Mouse (Mus musculus): Measurements from ENCODE around the gene Nfic. TPM values are rescaled to one million over a fixed set of nuclear protein-coding genes. Genes with fewer than 3 reads are reported as not detected.

The Nfic gene
- polyA plus RNA-seq, 1 experiment from 2014 or later, result 19.7 TPM

GRCm38 (mm10) chr10:81495151-81495550, 39.7 kb upstream of the Nfic start:
- no peak for ATAC-seq (ENCODE audit: low FRiP score, low read depth)
- Histone ChIP-seq H3K27me3 (no peaks in the 10 kb centered on the region; the same call in 1 of the 2 replicates), H3K4me1 (peaks cover 20% of the 10 kb centered on the region), H3K9ac (replicated peaks) (peak overlapping the region; percentile 75), H3K9me3 (no peaks in the 10 kb centered on the region), H3K27ac (replicated peaks) (no peak overlapping the region), H3K4me2 (replicated peaks) (peak overlapping the region; percentile 89), H3K36me3 (peaks cover 33% of the 10 kb centered on the region), H3K4me3 (peak overlapping the region; percentile 73)
- WGBS, result 81% methylated on average over 6 of the region's 6 CpGs

GRCm38 (mm10) chr10:81494260-81495041, 39.0 kb upstream of the Nfic start:
- no peaks in the 10 kb centered on the region for H3K9me3 ChIP-seq
- no peak overlapping the region; the same call in 1 of the 2 replicates for H3K9ac ChIP-seq (replicated peaks)
- no peak overlapping the region for H3K27ac ChIP-seq (replicated peaks)
- peak overlapping the region; percentile 89 for H3K4me2 ChIP-seq (replicated peaks)
- H3K36me3 ChIP-seq, result peaks cover 40% of the 10 kb centered on the region
- 94% methylated on average over 11 of the region's 11 CpGs for WGBS
- peak overlapping the region; percentile 73 for H3K4me3 ChIP-seq
- no peak for ATAC-seq (ENCODE audit: low FRiP score, low read depth)
- peaks cover 20% of the 10 kb centered on the region for H3K4me1 ChIP-seq
- no peaks in the 10 kb centered on the region; the same call in 1 of the 2 replicates for H3K27me3 ChIP-seq

- no peak overlapping the region for H3K4me3 ChIP-seq
- peaks cover 20% of the 10 kb centered on the region for H3K4me1 ChIP-seq
- no peak overlapping the region for H3K4me2 ChIP-seq (replicated peaks)
- H3K27ac ChIP-seq (replicated peaks), result no peak overlapping the region
- no peak for ATAC-seq (ENCODE audit: low FRiP score, low read depth)
- peaks cover 47% of the 10 kb centered on the region for H3K36me3 ChIP-seq
- no peaks in the 10 kb centered on the region for H3K27me3 ChIP-seq
- no peaks in the 10 kb centered on the region for H3K9me3 ChIP-seq
- WGBS, result 81% methylated on average over 8 of the region's 8 CpGs
- no peak overlapping the region for H3K9ac ChIP-seq (replicated peaks)
These were observed 38.3 kb upstream of the Nfic start for GRCm38 (mm10) chr10:81493601-81494220.

GRCm38 (mm10) chr10:81492606-81493240, 37.3 kb upstream of the Nfic start:
- H3K4me3 ChIP-seq, result no peak overlapping the region
- no peaks in the 10 kb centered on the region for H3K9me3 ChIP-seq
- no peak overlapping the region for H3K9ac ChIP-seq (replicated peaks)
- H3K27me3 ChIP-seq, result no peaks in the 10 kb centered on the region
- ATAC-seq (ENCODE audit: low FRiP score, low read depth), result no peak
- no peak overlapping the region for H3K27ac ChIP-seq (replicated peaks)
- H3K36me3 ChIP-seq, result peaks cover 57% of the 10 kb centered on the region
- peaks cover 20% of the 10 kb centered on the region for H3K4me1 ChIP-seq
- 87% methylated on average over 11 of the region's 11 CpGs for WGBS
- no peak overlapping the region for H3K4me2 ChIP-seq (replicated peaks)

- Histone ChIP-seq H3K27me3 (no peaks in the 10 kb centered on the region), H3K9me3 (no peaks in the 10 kb centered on the region), H3K9ac (replicated peaks) (no peak overlapping the region), H3K27ac (replicated peaks) (no peak overlapping the region), H3K4me2 (replicated peaks) (no peak overlapping the region), H3K36me3 (peaks cover 73% of the 10 kb centered on the region), H3K4me3 (no peak overlapping the region), H3K4me1 (peaks cover 15% of the 10 kb centered on the region)
- WGBS, result 92% methylated on average over 9 of the region's 9 CpGs
- no peak for ATAC-seq (ENCODE audit: low FRiP score, low read depth)
These were observed 35.6 kb upstream of the Nfic start for GRCm38 (mm10) chr10:81491018-81491417.

- 91% methylated on average over 14 of the region's 14 CpGs for WGBS
- Histone ChIP-seq H3K9ac (replicated peaks) (no peak overlapping the region), H3K4me2 (replicated peaks) (no peak overlapping the region), H3K9me3 (no peaks in the 10 kb centered on the region), H3K4me1 (peaks cover 10% of the 10 kb centered on the region), H3K27ac (replicated peaks) (no peak overlapping the region), H3K27me3 (no peaks in the 10 kb centered on the region), H3K36me3 (peaks cover 73% of the 10 kb centered on the region), H3K4me3 (no peak overlapping the region)
- no peak for ATAC-seq (ENCODE audit: low FRiP score, low read depth)
These were observed 34.5 kb upstream of the Nfic start for GRCm38 (mm10) chr10:81489941-81490340.

- peaks cover 11% of the 10 kb centered on the region for H3K4me1 ChIP-seq
- no peak overlapping the region for H3K4me2 ChIP-seq (replicated peaks)
- no peak overlapping the region for H3K9ac ChIP-seq (replicated peaks)
- WGBS, result 89% methylated on average over 11 of the region's 11 CpGs
- no peaks in the 10 kb centered on the region for H3K27me3 ChIP-seq
- H3K9me3 ChIP-seq, result no peaks in the 10 kb centered on the region
- no peak overlapping the region for H3K4me3 ChIP-seq
- ATAC-seq (ENCODE audit: low FRiP score, low read depth), result no peak
- H3K27ac ChIP-seq (replicated peaks), result no peak overlapping the region
- H3K36me3 ChIP-seq, result peaks cover 69% of the 10 kb centered on the region
These were observed 32.6 kb upstream of the Nfic start for GRCm38 (mm10) chr10:81488081-81488480.

- H3K27me3 ChIP-seq, result peaks cover 14% of the 10 kb centered on the region
- H3K9ac ChIP-seq (replicated peaks), result no peak overlapping the region
- H3K4me1 ChIP-seq, result peaks cover 23% of the 10 kb centered on the region
- no peak overlapping the region for H3K4me3 ChIP-seq
- H3K9me3 ChIP-seq, result no peaks in the 10 kb centered on the region
- H3K27ac ChIP-seq (replicated peaks), result no peak overlapping the region
- 80% methylated on average over 10 of the region's 10 CpGs for WGBS
- H3K4me2 ChIP-seq (replicated peaks), result no peak overlapping the region
- ATAC-seq (ENCODE audit: low FRiP score, low read depth), result no peak
- peaks cover 54% of the 10 kb centered on the region for H3K36me3 ChIP-seq
These were observed 31.1 kb upstream of the Nfic start for GRCm38 (mm10) chr10:81486496-81486895.

GRCm38 (mm10) chr10:81485479-81486018, 30.1 kb upstream of the Nfic start:
- peaks cover 30% of the 10 kb centered on the region for H3K4me1 ChIP-seq
- H3K4me2 ChIP-seq (replicated peaks), result no peak overlapping the region
- H3K9me3 ChIP-seq, result no peaks in the 10 kb centered on the region
- no peak overlapping the region for H3K9ac ChIP-seq (replicated peaks)
- ATAC-seq (ENCODE audit: low FRiP score, low read depth), result no peak
- H3K4me3 ChIP-seq, result no peak overlapping the region
- peaks cover 23% of the 10 kb centered on the region for H3K27me3 ChIP-seq
- WGBS, result 77% methylated on average over 7 of the region's 7 CpGs
- H3K27ac ChIP-seq (replicated peaks), result peak overlapping the region; percentile 73
- H3K36me3 ChIP-seq, result peaks cover 44% of the 10 kb centered on the region

GRCm38 (mm10) chr10:81485060-81485449, 29.6 kb upstream of the Nfic start:
- WGBS, result 31% methylated on average over 2 of the region's 2 CpGs
- peaks cover 28% of the 10 kb centered on the region for H3K27me3 ChIP-seq
- H3K4me1 ChIP-seq, result peaks cover 35% of the 10 kb centered on the region
- peaks cover 39% of the 10 kb centered on the region for H3K36me3 ChIP-seq
- peak overlapping the region; percentile 73 for H3K27ac ChIP-seq (replicated peaks)
- no peak for ATAC-seq (ENCODE audit: low FRiP score, low read depth)
- H3K9me3 ChIP-seq, result no peaks in the 10 kb centered on the region
- 0 out of 2 replicates have a peak overlapping the region, but pooled peaks have one; percentile 4 for H3K9ac ChIP-seq (replicated peaks)
- no peak overlapping the region for H3K4me2 ChIP-seq (replicated peaks)
- H3K4me3 ChIP-seq, result no peak overlapping the region

- 0 out of 2 replicates have a peak overlapping the region, but pooled peaks have one; percentile 4 for H3K9ac ChIP-seq (replicated peaks)
- peak overlapping the region; percentile 73 for H3K27ac ChIP-seq (replicated peaks)
- peaks cover 34% of the 10 kb centered on the region for H3K36me3 ChIP-seq
- peak overlapping the region; percentile 1; the same call in 1 of the 2 replicates for H3K4me2 ChIP-seq (replicated peaks)
- H3K9me3 ChIP-seq, result no peaks in the 10 kb centered on the region
- WGBS, result 52% methylated on average over 6 of the region's 6 CpGs
- no peak; the same call in 1 of the 2 replicates for ATAC-seq (ENCODE audit: low FRiP score, low read depth)
- peaks cover 31% of the 10 kb centered on the region for H3K27me3 ChIP-seq
- peaks cover 39% of the 10 kb centered on the region for H3K4me1 ChIP-seq
- H3K4me3 ChIP-seq, result no peak overlapping the region
These were observed 29.1 kb upstream of the Nfic start for GRCm38 (mm10) chr10:81484441-81485059.

Measured in midbrain, embryonic 12.5 days (tissue).